Mouse (Mus musculus) 416B (cell line): ENCODE results near the gene Tmem45b.

Experiments
- DNase-seq: peaks from one replicate; pipeline ENCODE4 v3.0.0; 2011; ENCODE audit warnings: low read depth

The Tmem45b gene

DNA sequence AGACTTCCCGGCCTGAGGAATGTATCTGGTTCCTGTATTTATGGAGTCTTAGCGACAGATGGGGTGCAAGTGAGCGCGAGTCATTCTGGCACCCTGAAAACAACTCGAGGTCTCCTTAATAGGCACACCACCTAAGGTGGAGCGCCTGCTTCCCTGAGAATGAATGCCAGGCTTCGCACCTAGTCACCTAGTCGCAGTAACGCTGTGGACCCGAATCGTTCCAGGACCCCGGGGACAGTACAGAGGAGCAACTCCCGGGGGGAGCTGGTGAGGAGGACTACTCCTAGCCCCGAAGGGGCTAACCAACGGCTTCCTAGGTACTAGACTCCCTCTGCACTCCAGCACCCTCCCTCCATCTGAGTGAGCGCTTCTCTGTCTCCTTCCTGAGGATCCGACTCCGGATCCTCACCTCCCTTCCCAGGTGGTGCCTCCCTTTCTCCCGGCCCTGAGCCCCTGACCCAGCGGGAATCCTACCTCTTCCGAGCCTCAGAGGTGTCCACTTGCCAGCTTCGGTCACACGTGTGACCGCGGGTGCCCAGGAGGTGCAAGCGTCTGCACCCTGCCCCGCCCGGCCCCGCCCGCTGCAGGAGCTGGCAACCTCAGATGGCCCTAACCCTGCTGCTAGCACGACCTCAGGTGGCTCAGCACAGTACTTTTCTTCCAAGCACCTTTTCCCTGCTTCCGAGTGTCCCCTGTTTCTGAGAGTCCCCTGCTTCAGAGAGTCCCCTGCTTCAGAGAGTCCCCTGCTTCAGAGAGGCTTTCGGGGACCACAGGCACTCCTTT is at the start of gene Tmem45b:
Tmem45b (minus strand) TSS at position 771 of the 783 bp plus-strand sequence.
- DNase-seq, result no peak

DNA sequence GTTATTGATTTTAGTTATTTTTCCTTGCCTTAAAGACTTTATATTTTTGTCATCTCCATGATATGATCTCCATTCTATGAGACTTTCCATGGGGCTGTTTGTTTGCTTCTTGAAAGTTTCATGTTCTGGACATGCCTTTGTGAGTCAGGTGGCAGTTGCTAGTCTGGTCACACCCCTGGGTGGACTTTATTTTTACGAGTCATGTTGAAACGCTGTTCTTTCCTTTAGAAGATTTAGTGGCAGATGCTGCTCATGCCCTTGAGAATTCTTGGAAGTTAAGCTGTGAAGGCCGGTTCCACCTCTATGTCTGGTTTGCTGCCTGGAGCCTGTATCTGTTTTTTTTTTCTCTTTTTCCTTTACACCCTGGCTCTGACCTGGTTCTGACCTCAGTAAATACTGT is 43.9 kb upstream of the Tmem45b start:
- DNase-seq, result peak; percentile 5

DNA sequence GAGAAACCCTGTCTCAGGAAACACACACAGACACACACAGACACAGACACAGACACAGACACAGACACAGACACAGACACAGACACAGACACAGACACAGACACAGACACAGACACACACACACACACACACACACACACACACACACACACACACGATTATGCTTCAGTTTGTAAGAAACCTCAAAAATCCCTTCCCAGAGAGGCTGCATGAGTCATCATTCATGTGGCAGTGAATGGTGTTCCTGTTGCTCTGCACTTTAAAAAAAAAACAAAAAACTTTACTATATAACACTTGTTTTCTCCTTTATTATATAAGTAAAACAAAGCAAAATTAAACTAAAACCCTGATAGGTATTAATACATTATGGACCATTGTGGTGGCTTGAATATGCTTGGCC is 37.0 kb upstream of the Tmem45b start:
- peak; percentile 69 for DNase-seq

DNA sequence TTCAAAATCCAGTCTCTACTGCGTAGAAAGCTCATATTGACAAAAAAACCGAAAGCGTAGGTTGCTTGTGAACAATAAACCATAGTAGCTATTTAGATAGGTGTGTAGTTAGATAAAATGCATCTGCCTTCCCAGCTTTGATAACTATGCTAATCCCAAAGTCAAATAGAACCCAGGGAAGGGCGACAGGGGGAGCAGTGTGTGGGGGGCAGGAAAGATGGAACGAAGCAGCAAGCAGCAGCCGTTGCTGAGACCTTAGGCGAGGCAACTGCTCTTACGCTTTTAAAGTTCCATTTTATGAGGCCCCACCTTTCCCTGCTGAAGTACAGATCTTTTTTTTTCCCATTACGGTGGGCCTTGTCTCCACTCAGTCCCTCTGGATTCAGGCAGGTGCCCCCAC is 1.1 kb downstream of the Tmem45b start:
- no peak for DNase-seq

DNA sequence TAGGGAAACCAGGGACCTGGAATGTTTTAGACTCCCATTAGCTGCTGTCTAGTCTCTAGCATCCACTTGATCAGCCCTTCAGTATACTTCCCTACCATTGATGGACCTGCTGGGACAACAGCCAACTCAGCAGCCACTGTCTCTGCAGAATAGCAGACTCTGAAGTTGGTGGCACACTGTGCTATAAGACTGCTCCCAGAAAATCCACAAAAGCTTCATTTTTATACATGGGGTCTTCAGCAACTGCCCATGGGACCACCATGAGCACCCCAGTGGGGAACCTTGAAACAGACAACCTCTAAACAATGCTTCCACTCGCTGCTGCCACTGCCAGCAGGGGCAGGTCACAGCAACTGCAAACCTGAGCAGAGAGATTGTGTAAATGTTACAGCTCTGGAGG is 9.9 kb downstream of the Tmem45b start:
- DNase-seq, result no peak

DNA sequence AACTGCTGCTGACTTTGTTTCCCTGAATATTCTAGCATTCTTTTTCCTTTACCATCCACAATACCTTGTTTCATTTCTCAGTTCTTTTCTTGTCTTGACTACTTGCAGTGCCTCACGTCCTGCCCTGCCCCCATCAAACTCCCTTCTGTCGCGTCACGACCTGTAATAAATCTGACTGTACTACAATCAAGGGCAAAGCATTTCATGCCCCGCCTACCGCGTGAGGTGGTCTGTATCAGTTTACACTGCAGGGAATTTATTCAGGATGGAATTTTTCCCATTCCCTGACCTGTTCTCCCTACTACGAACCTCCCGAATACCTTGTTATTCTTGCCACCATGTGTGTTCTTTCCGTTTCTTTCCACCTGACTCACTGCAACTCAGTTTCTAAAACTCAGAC is 12.1 kb downstream of the Tmem45b start:
- no peak for DNase-seq

DNA sequence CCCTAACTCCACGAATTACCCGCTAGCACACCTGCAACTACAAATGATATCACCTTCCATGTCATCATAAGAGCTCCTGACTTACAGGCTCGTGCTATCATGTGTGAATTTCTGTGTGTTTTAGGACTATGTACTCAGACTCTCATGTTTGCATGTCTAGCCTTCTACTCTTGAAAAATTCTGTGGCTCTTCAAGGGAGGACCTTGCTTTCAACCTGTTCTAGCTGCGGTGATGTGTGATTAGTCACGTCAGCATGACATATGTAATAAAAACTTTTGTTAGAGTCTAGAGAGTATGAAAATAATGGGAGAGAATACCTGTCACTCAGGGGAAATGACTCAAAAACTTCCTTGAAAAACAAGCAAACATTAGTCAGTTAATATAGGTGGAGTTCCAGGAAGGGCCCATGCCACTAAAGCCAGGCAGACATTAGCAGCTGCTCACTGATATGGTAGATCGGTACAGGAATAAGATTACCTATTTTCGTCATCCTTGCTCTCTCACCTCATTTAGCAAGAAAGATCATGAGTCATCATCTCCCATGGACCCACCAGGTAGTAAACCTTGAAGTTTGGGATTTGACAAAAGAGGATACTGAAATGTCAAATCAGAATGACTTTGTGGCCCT is 15.0 kb downstream of the Tmem45b start:
- DNase-seq, result no peak

DNA sequence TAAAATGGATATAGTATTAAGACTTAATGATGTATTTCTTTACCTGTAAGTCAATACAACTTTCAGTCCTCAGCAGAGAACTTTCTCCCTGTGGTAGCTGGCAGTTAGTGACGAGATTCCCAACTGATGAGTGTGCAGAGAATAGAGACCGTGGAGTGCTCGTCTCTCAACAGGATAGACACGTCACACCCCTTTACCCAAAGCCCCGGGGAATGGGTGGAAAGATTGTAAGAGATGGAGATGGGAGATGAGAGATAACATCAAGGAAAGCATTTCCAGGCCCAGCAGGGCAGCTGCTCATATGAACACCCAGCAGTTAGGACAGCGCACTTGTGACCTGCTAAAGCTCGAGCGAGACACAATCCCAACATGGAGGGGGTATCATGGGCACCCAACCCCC is 20.0 kb downstream of the Tmem45b start:
- no peak for DNase-seq

DNA sequence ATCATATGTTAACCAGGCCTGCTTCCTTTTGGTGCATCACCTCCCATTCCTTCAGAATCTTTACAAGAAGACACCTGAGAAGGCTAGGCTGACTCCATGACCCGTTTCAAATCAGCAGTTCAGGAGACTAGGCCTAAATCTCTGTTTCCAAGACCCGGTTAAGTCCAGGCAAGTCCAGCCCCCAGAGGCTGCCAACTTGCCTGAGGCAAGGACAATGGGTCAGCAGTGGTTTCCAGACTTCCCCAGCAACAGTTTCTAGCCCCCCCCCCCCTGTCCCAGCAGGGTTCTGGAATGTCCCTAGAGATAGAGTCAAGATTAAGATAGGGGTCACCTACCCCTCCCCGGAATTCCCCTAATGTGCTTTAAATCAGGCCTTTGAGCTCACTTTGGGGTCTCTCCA is 22.8 kb downstream of the Tmem45b start:
- no peak for DNase-seq

DNA sequence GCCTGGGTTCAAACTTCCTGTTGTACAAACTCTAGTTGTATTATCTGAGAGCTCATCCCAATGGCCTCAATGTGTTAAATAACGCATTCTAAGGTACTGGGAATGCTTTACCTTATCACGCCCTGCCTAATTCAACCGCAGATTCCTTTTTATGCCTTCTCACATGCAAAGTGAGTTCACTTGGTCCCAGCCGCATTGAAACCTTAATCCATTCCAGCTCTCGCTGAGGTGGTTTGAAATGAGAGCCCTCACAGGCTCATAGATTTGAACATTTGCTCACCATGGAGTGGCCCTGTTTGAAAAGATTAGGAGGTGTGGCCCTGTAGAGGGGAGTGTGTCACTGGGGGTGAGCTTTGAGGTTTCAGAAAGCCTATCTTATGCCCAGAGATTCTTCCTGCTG is 23.9 kb downstream of the Tmem45b start:
- DNase-seq, result no peak

DNA sequence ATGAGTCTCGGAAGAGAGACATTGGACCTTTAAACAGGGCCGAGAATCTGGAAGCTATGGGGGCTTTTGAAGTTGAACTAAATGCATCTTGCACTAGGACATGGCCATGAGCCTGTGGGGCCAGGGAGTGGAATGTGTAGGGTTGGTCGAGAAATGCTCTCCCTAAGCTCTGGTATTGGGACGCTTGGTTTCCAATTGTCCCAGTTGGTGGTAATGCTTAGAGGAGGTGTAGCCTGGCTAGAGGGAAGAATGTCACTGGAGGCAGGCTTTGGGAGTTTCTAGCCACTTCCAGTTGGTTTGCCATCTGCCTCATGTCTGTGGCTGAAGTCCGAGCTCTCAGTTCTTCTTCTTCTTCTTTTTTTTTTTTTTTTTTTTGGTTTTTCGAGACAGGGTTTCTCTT is 24.9 kb downstream of the Tmem45b start:
- no peak for DNase-seq

DNA sequence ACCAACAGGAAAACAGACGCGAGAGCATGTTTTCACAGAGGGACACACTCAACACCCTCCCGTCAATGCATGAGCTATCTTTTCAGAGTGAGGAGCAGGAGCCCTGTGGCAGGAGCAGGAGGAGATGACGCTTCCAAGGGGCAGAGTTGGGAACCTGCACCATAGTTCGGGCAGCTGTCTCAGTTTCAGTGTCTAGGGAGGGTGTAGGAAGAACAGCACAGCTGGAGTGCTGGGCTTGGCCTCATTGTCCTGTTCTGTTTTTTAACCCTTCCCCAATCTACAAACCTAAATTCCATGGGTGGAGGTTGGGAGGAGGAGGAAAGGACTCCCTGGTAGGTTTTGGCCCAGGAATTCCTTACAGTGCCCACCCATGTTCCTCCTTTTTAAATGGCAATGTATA is 25.4 kb downstream of the Tmem45b start:
- no peak for DNase-seq

DNA sequence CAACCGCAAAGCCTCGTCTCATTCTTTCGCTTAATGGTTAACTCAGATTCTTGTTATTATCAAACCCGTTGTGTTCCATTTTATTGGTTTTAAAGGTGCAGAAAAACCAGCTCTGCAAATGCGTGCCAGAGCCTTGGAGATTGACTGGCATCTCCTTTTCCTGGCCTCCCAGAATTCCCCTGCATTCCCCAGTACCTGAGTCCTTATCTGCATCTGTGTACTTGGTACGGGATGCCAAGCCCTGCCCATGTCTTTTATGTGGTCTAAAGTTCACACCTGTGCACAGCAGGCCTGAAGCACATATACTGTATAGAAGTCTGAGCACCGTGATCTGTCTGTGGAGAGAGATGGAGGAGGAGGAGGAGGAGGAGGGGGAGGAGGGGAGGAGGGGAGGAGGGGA is 26.4 kb downstream of the Tmem45b start:
- no peak for DNase-seq

DNA sequence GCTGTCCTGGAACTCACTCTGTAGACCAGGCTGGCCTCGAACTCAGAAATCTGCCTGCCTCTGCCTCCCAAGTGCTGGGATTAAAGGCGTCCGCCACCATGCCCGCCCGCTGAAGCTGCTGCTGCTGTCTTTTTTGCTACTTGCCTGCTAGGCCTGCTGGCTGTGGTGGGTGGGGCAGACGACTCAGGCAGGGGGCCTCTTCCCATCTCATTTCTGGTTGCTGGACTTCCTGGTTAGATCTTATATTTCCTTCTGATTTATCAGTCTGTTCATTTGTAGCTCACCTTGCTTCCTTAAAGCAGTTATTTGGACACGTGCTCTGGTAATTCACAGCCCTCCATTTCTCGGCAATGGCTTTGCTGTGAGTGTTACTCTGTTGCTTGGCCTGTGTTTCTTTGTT is 28.8 kb downstream of the Tmem45b start:
- DNase-seq, result no peak

DNA sequence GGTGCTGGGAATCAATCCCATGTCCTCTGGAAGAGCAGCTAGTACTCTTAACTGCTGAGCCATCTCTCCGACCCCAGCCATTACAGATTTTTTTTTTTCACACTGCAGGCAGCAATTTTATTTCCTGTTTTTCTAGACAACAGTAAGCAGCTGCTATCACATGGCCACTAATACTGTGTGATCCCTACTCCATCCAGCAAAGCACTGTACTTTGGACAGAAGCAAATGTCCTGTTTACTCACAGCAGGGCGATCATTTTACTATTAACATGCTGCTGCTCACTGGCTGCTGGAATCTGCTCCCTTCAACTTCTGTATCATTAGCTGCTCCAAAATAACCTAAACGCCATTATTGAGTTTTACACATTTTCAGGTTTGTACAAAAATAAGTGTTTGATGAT is 30.8 kb downstream of the Tmem45b start:
- no peak for DNase-seq

DNA sequence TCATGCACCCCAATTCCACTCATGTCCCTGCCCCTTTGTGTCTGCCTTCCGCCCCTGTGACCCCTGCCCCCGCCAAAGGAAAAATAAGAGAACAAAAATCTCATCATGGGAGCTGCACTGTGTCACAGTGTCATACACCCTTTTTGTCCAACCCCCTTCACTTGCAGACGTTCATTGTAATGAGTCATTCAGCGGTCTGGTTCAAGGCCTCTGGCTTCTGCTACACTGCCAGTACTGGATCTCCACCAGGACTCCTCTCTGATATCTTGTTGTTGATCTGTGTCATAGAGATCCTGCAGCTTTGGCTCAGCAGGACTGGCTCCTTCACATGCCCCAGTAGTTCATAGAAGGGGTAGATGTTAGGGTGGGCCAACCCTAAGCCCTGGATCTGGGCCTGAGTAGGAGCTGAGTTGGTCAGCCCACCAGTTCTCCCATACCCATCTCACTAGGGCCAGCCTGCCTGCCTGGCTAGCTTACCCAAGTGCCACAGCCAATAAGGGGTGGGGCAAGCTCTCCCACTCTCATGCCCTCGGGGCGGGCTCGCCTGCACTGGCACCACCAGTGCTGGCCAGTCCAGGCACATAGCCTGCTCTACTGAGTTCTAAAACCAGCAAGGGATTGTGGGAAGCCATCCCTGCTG is 31.8 kb downstream of the Tmem45b start:
- peak; percentile 86 for DNase-seq

DNA sequence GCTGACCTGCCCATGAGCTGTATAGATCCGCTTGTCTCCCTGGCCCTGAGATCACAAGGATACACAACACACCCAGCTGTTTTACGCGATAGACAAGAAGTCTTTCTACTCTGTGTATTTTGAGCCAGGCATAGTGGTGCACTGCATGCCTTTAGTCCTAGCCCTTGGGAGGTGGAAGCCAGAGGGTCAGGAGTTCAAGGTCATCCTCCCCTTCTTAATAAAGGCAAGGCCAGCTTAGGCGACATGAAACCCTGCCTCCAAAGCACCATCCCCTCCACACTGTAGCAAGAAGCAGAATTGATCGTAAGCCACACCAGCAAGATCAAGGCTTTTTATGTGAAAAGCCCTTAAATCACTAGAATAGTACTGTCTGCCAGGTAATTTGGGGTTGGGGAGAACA is 32.5 kb downstream of the Tmem45b start:
- no peak for DNase-seq

DNA sequence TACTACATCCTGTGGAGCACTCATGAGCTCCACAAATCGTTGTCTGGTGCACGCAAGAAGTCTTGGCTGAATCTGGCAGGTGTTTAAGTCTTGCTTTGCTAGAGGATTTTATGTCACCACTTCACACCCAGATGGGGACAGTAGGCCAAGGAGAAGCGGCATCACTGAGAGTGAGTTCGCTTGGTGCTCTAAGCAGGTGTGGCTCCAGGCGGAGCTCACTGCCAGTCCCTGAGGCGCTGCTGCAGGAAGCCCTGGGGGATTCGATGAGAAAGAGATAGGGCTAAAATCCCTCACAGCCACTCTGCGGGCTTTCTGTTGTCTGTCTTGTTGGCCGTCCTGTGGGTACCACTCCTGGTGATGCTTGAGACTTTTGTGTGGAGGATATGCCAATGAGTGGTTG is 34.3 kb downstream of the Tmem45b start:
- no peak for DNase-seq

DNA sequence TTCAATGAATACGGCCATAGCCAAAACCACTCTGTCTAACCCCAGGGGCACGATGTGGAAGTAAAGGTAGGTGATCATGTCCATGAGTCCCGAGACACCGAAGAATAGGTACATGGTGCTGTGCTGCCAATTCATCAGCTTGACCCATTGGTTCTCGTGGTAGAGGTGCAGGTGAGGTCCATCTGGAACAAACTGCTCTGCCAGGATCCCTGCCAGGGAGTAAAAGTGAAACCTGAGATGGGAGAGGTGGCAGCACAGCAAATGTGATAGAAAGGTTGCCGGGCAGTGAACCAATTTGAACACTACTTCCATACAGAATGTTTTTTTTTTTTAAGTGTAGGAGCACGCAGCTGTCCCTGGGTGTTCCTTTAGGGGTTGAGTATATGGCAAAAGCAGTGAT is 35.3 kb downstream of the Tmem45b start:
- no peak for DNase-seq

DNA sequence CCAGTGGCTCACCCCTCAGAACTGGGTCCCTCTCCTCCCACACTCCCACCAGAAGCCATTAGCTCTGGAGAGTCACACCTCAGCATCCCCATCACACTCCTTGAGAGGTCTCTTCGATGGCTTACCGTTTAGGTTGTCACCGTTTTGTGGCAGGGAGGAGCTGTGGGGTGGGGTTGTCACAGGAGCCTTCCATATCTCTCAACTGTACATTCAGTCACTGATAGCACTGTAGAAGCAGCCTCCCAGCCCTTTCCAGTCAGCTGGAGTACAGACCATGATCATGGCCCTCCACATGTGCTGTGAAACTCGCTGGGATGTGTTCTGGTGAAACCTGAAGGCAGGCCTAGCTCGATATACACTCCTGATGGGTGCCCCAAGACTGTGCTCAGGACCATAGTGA is 42.1 kb downstream of the Tmem45b start:
- DNase-seq, result no peak

DNA sequence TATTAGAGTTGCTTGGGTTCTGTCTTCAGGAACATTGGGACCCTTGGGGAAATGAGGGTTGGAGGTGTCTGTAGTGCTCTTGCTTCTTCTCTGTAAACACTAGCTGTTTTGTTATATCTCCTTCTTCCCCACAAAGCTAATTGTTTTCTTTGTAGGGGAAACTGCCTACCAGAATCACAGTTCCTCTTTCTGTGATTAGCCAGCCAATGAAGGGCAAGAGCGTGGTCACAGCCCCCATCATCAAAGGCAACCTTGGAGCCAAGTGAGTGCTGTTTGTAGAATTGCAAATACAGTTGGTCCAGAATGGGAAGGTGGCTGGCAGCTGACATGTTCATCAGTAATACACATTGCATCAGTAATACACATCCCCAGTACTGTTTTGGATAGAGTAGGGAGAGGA is 45.4 kb downstream of the Tmem45b start:
- peak; percentile 47 for DNase-seq

DNA sequence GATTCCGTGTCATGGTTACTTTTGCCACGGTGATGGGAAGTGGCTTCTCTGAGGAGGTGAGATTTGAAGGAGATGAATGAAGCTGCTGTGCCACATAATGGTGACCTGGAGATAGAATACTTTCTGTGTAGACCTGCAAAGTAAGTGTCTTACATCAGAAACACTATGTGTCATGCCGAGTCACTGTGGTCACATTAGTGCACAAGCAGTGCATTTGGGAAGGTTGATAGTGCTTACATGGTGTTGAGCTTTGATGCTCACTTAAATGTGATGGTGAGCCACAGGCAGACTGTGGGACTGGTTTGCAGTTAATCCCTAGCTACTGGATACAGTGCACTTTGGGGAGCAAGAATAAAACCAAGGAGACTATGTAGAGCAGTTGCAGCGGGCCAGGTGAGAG is 52.1 kb downstream of the Tmem45b start:
- peak; percentile 77 for DNase-seq

DNA sequence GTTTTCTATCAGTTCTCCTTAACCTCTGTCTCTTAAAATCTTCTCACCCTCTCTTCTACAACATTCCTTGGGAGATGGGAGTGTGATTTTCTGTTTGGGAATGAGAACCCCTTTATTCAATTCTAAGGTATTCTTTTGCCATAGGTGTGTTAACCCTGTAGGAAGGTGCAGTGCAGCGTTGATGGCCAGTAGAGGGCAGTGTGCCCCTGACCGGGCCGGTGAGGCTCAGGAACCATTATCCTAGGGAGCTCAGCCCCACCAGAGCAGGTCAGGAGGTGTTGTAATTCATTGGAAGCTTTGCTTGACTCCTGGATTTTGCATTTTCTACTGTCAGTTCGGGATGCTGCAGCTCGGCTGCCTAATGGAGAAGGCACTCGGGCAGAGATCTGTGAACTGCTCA is 59.0 kb downstream of the Tmem45b start:
- peak; percentile 39 for DNase-seq

DNA sequence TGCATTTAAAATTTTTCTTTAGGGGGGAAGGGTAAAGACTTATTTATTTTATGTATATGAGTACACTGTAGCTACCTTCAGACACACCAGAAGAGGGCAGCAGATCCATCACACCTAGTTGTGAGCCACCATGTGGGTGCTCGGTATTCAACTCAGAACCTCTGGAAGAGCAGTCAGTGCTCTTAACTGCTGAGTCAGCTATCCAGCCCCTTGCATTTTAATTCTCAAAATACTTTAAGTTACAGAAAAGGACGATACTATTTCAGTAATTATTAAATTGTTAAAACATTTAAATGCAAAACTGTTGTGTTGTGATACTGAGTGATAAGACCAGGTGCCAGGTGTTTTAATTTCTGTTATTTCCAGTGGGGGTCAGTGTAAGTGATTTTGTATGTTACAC is 60.0 kb downstream of the Tmem45b start:
- DNase-seq, result no peak
